Mouse (Mus musculus) yolk sac, embryonic 10.5 days (tissue): ENCODE results near the gene Ccdc148.
A peak's percentile ranks its signal among the peaks of the same experiment; 100 is the strongest.

Experiments
- DNase-seq: peaks from one replicate; pipeline ENCODE4 v3.0.0-alpha.2; 2017; ENCODE audit warnings: low spot score

Gene Ccdc148

GRCm38 (mm10) chr2:59048775-59049451 is 111.6 kb downstream of the Ccdc148 start:
- DNase-seq: no peak

GRCm38 (mm10) chr2:59043313-59044032 is 117.0 kb downstream of the Ccdc148 start:
- DNase-seq: no peak

DNA sequence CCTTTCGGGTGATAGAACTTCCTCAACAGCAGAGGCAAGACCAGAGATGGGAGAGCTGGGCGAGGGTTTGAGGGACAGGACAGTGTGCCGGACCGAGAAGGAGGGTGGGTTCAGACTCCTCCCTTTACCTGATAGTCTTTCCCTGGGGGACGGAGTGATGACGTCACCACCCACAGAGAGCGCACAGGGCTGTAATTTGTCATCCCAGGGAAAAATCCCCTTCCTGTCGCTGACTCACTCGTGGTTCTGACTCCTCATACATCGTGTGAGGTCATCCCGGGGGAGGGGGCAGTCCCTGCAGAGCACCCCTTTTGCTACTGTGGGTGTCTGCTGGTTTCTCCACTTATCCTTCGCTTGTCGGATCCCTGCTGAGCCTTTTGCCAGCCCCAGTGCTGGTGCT is 117.9 kb downstream of the Ccdc148 start:
- DNase-seq: no peak

DNA sequence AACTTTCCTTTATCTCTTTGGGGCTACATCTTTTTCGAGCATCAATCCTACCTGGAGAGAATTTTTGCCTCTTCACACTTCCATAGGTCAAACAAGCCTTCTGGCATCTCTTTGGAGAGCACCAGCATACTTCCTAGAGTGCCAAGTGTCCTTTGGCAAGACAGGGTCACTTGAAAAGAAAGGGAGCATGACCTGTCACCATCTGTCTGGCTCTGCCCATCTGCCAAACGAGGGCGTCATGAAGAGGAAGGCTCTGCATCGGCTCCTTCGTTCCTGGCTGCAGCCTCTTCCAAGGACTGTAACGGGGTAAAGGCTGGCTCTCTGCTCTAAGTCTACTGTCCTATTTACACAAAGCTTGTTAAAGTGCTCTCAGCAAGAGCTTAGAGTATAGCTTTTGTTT is 124.0 kb downstream of the Ccdc148 start:
- no peak for DNase-seq

DNA sequence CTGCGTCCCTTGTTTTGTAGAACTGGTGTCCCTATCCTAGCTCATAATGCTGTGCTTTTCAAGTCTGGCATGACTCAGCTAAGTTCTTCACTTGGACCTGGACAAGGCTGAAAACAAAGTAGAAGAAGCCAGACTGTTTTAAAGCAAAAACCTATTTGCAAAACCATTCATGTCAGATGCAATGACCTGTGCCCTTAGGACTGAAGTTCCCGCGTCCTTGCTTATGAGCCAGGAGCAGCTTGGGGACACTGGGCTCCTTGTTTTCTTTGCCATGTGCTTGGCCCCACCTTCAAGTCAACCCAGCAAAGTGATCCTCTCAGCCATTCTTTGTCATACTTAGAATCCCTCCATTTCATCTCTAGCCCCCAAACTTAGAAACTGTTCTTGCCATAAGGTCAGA is 125.3 kb downstream of the Ccdc148 start:
- DNase-seq: no peak

- DNase-seq: no peak
Measured at GRCm38 (mm10) chr2:59034281-59034680, 126.2 kb downstream of the Ccdc148 start.

GRCm38 (mm10) chr2:59024558-59024957 is 135.9 kb downstream of the Ccdc148 start:
- no peak for DNase-seq

DNA sequence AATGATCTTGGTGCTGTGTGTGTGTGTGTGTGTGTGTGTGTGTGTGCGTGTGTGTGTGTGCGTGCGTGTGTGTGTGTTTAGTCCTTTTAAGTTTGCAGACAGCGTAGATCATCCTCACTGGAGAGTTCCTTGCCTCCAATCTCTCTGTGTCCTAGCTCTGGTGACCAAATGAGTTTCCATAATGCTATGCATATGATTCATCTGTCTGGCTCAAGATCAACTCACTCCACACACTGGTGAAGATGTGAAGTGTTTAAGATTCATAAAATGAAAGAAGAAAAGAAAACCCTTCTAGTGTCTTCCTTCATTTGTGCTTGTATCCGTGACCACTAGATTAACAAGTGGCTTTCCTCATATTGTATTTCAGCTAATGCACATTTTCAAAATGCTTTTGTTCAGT is 153.1 kb downstream of the Ccdc148 start:
- no peak for DNase-seq

DNA sequence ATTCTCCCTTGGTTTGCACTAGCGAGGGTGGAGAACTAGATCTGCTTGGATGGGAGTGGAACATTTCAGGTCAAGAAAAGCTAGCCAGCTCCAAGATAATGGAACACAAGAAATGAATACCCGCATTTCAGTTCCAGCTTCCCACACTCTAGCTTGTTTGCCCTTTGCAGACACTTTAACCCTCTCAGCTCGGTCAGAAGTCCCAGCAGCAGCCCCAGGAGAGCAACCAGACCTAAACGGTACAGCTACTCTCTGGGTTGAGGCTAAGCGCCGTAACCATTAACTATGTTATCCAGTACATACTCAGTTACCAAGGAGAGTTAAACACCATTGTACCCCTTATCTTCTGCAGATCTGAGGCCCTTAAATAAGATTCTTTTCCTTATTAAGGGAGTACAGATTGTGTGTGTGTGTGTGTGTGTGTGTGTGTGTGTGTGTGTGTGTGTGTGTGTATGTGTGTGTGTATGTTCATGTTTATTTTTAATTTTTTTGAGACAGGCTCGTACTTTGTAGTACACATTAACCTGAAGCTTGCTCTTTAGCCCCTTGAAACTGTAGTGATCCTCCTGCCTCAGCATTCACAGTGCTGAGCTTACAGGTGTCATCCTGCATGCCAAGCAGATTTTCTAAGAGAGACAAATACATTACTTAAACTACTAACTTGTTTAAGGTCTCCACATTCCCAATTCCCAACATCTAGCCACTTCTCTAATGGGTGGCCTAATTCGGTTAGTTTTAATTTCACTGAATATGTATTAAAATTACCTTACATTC is 153.7 kb downstream of the Ccdc148 start:
- DNase-seq: peak; percentile 15

- no peak for DNase-seq
Measured at GRCm38 (mm10) chr2:58997151-58997550, 163.3 kb downstream of the Ccdc148 start.

DNA sequence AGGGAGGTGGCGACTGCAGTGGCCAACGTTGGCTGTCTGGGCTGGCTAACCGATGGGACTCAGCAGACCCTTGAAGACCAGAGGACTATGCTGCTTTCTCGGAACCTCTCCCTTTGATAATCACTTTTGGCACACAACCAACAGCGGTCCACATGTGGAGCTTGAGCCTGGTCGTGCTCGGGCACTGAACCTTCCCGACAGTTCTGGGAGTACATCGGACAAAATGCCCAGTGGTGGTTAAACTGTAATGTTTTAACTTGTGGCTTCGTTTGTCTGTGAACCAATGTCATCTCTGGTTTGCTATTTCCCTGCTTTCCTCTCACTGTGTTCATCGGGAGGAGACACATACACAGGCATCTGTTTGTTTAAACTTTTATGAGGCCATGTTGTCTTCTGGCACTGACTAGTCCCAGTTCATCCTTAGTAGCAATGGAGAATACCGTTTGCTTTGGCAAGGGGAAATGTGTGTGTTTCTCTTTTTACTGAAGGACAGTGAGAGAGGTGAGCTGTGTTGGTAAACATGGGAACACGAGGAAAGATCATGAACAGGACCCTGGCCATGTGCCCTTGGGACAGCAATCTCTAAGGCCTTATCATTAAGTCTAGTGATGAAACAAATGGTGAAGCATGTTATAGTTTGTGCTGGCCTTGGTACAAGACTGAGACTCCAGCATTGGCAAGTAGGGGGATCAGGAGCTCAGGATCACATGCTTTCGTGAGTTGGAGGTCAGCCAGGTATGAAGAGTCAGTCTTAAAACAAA is 167.9 kb downstream of the Ccdc148 start:
- DNase-seq: no peak

DNA sequence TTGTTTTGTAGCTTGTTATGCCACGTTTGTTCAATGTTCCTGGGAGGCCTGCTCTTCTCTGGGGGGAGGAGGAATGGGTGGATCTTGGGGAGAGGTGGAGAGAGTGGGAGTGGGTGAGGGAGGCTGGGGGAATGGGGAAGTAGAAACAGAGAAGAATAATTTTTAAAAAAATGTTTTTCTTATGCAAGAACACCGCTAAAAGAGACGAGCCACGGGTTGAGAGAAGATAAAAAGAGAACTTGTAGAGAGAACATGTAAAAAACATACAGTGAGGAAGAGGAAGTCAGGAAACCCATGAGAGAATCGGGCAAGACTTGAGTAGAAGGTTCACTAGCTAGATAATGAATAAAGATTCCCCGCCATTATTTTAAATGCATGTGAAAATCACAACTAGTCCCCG is 182.4 kb downstream of the Ccdc148 start:
- no peak for DNase-seq

GRCm38 (mm10) chr2:58971507-58972275 is 188.8 kb downstream of the Ccdc148 start:
- DNase-seq: no peak

GRCm38 (mm10) chr2:58956770-58957300 is 203.6 kb downstream of the Ccdc148 start:
- DNase-seq: no peak

GRCm38 (mm10) chr2:58956351-58956750 is 204.1 kb downstream of the Ccdc148 start:
- no peak for DNase-seq

DNA sequence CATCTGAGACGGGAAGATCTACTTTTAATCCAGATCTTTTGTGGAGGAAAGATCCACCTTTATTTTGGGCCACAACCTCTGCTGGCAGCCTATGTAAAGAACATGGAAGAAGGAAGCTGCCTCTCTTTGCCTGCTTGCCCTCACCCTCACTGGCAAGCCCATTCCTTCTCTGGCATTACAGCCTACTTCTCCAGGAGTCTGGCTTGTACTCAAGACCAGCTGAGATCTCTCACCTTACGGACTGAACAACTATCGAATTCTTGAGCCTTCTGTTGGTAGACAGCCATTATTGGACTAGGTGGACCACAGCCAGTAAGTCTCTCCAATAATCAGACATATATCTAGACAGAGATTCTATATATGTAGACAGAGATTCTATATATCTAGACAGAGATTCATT is 208.4 kb downstream of the Ccdc148 start:
- no peak for DNase-seq

DNA sequence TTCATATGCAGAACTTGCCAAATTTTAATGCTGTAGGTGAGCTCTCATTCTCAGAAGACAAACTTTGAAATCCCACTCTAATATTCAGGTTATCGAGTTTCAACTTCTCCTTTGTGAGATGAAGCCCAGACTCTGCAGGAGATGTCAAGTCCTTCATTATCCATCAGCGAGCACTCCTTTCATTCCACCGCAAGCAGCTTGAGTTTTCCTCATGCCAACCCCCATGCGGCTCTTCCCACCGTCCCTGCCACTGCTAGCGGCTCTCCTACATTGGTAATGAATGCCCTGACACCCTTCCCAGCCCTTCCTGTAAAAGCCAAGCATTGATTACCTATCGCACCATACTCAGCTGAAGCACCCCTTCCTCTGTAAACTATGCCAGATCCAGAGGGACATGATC is 211.7 kb downstream of the Ccdc148 start:
- DNase-seq: no peak

DNA sequence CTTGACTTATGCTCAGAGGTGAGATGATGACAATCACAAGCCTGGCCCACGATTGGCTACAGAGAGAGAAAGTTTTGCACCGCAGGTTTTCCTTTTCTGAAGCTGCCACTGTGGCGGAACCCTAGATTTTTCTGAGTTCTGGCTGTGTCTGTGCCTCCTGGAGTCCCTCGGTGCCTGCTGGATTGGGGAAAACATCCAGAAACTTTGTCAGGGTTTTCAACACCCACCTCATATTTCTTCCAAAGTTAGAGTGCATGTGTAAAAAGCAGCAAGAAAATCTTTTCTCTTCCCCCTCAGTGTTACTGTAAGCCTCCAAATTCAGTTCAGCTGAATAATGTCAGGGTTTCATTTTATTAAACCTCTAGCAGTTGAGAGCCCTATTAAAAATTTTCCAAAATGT is 219.1 kb downstream of the Ccdc148 start:
- no peak for DNase-seq

- DNase-seq: no peak
Measured at GRCm38 (mm10) chr2:58925551-58925950, 234.9 kb downstream of the Ccdc148 start.

DNA sequence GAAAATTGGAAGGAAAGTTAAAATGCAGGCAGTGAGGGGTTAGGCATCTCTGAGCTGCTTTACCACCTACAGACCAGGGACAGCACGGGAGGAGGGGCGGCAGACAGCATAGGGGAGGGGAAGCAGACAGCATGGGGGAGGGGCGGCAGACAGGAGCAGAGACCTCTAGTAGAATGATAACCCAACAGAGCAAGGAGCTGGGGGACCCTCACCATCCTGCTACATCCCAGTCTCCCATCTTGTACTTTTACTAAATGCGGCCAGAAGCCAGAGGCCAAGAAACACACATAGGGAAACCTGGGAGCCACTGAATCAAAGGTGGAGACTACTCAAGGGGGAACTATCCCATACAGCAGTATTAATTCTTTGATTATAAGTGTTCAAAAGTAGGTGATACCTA is 242.1 kb downstream of the Ccdc148 start:
- no peak for DNase-seq

GRCm38 (mm10) chr2:58912339-58912738 is 248.1 kb downstream of the Ccdc148 start:
- DNase-seq: no peak
